Mouse (Mus musculus) brain, embryonic 14.5 days (tissue): ENCODE data around the gene 9030025P20Rik.
"Not testable (repeated sequence)": the region's sequence is repeated elsewhere in the genome, so short reads cannot be mapped to it uniquely, and the experiment has no call there.

Experiments
- CTCF ChIP-seq: fragments of 200-500 bp; IDR thresholded peaks from 2 replicates; pipeline ENCODE4 v1.5.1; 2012; ENCODE audit warnings: inconsistent platforms, mild to moderate bottlenecking, moderate library complexity, borderline replicate concordance; ENCODE audit not compliant: insufficient read depth, insufficient read length; ENCODE audit errors: extremely low read depth
- POLR2A ChIP-seq: fragments of 200-500 bp; IDR thresholded peaks from 2 replicates; pipeline ENCODE4 v1.6.1; 2012; ENCODE audit warnings: mild to moderate bottlenecking, inconsistent platforms, borderline replicate concordance; ENCODE audit not compliant: poor library complexity, insufficient read depth, insufficient read length, severe bottlenecking; ENCODE audit errors: extremely low read depth

DNA sequence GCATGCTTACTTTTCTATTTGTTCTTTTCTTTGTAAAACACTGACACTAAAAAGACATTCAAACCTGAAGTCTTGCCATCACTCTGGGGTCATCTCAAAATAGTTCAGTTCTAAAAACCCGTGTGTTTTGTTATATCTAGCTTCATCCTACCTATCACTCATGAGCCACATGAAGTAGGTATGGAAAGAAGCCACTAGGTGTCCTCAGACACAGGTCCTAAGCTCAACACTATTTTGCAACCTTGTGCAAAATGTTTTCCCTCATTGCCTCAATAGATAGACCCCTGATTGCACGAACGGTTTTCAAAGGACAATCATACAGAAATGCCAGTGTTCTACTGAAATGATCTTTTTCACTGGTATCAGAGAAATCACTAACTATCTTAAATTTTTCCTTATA, 62.2 kb downstream of the 9030025P20Rik start:
- not testable (repeated sequence) for TF ChIP-seq CTCF, POLR2A
